Mouse (Mus musculus): ENCODE results near the gene Chsy1. TPM values are rescaled to one million over a fixed set of nuclear protein-coding genes. Genes with fewer than 3 reads are reported as not detected.

Gene Chsy1
- total RNA-seq, 2 experiments from 2014 or later: 15.6 to 17.4 TPM

DNA sequence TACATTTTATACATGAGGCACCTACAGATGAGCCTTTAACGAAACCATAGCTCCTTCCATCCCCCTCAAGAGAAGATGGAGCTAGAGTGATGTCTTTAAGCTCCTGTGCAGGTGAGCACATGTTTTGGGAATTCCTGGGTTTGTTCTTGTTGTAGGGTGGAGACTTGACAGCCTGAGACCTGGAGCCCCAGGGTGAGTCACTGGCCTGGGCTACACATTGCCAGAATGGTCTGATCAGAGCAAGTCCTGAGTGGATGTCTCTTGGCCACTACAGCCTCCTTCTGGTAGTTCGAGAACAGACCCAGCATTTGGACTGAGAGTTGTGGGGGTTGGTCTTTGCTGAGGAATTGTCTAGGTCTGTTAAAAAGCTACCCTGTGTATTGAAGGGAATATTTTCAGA is 92.3 kb downstream of the Chsy1 start:
- DNase-seq (ENCODE audit: low spot score in 2 of 2): no peak

DNA sequence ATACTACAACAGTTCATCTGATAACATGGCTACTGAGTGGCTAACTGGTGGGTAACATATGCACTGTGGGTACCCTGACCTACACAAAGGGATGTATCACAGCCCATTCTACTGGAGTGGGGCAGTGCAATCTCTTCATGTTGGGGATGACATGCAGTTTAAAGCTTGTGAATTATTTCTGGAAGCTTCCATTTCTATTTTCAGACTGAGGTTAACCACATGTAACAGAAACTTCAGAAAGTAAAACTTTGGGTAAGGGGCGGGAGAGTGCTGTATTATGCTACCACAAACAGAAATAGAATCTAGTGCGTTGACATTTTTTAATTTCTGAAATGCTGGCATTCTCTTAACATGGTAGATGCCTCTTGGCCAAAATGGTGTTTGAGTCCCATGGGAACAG is 100.6 kb downstream of the Chsy1 start:
- no peak for DNase-seq (ENCODE audit: low spot score in 2 of 2)

DNA sequence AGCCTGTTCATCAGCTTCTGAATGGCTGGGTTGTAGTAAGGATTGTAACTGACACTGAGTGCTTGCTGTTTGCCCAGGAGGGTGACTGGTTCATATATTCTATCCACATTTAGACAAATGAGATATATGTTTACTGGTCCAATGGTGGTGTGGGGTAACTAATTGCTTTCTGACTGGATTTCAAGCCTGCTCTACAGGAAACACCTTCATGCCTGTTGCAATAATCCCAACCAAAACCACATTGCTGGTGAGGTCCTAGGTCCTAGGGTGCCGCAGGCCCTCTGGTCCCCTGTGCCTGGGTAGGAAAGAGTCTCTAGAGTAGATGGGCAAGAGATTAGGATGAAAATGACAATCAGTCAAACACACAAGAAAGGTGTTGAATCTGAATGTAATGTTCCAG is 103.6 kb downstream of the Chsy1 start:
- DNase-seq (ENCODE audit: low spot score in 2 of 2): no peak

DNA sequence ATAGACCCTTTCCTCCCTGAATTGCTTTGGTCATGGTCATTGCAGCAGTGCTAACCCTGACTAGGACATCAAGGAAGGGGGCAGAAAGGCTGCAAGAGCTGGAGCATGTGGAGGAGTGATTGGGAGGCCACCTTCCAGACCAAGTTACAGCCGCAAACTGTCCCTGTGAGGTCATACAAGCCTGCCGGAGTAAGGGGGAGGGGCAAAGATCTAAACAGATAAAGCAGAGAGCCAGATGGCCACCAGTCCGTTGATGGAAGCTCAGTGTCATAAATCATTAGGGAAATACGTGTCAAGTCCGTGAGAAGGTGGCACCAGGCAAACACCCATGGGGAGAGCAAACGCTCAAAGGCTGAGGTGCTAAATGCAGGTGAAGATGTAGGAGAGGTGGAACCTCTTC is 105.2 kb downstream of the Chsy1 start:
- no peak for DNase-seq (ENCODE audit: low spot score in 2 of 2)

DNA sequence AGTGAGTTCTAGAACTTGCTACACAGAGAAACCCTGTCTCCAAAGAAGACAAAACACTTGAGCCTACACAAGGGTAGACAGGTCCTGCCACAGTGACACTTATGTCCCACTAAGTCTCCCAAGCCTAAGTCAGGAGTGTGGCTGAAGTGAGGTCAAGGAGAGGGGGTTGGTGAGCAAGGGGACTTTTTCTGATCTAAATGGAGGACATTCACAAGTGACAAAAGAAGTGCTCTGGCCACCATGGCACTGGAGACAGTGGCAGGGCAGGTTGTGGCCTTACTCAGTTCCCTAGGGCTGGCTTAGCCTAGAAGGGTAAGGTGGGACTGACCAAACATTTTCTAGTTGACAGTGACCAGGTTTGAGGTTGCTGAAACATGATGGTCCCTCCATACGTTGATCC is 106.6 kb downstream of the Chsy1 start:
- no peak for DNase-seq (ENCODE audit: low spot score in 2 of 2)

DNA sequence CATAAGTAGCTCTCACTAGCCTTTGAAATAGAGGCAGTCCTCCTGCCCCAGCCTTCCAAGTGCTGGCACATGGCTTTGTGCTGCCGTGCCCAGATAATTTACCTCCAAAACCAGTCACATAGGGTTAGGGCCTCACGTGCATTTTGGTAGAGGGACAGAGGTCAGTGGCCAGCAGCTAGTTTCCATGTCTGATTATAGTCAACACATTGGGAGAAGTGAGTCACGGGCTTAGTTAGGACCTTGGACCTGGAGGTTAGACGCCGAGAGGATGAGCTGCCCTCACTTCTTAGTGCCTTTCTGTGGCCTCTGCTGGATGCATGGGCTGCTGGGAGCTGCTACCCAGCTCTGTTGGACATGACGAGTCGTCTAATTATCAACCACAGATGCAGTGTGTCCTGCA is 107.7 kb downstream of the Chsy1 start:
- DNase-seq (ENCODE audit: low spot score in 2 of 2): no peak

DNA sequence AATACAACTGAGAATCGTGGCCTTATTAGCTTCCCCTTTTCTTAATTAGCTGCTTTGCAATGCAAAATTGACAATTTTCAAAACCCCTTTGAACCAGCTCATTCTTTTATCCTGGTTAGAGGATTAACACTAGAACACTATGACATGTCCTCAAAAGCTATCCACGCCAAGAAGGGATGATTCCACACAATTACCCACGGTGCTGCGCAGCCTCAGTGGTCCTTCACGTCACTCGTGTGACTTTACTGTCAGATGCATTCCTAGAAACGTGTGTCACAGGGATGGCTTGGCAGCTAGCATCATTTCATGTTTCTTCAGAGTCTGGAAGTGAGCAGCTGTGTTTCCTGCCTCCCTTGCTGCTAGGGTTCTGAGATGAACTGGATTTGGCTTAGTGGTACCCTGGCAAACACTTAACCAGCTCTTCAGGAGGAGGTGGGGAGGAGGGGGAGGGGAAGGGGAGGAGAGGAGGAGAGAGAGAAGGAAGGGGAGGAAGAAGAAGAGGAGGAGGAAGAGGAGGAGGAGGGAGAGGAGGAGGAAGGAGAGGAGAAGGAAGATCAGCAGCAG is 108.3 kb downstream of the Chsy1 start:
- DNase-seq (ENCODE audit: low spot score in 2 of 2): no peak

DNA sequence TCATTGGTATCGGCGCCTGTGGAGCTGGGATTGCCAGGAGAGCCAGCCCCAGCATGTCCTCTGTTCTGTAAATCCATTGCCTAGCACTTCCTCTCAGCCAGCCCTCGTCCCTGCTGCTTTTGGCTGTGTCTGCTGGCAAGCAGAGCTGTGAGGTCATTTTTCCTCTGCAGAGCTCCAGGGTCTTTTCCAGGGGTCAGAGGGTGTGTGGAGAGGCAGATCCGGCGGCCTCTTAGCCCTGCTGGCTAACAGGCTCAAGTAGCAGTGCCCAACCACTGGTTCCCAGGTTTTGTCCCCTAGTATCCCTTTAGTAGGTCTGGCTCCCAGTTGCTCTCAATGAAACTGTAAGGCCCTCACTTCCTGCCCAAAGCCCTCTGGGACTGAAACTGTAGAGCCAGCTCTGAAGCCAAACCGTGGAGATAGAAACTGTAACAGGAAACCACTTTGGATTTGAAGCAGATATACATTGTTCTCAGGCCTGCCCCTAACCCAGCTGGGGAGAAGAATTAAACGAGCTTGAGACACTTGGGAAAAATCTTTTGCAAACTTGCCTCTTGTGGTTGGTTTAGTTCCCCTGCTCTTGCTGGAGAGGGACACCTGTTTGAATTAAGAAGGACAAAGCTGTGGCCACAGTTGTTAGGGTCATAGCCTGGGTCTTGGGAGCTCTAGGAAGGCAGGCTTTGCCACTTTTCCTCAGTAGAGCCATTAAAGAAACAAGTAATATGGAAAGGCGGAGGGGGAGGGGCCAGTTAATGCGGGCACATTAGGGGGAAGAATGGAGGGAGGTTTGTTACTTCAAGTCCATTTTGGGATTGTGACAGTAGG is 109.1 kb downstream of the Chsy1 start:
- no peak for DNase-seq (ENCODE audit: low spot score in 2 of 2)

DNA sequence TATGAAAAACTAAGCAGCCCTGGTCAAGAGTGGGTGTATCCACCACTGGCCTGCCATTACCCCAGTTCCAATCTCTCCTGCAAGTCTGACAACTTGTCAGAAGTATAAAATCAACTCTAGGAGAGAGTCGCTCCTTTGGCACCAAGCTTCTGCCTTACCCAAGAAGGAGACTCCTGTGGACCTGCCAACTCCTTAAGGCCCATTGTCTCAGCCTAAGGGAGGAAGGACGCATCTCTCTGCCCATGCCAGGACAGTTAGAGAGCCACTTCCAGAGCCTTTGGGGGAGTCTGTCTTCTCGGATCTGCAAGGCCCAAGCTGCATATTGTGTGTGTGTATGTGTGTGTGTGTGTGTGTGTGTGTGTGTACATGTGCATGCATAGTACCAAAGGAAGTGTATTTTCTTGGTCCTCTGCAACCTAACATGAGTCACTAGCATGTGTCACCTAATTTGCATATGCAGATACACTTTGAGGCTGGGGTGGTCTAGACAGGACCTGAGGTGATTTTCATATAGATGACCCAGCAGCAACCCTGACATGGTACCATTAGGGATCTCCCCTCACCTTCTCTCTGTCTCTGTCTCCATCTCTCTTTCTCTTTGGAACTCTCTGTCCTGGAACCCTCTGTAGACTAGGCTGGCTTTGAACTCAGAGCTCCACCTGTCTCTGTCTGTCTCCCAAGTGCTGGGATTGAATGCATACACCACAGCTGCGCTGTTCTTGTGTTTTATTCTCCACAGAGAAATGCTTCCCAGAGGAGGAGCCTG is 109.9 kb downstream of the Chsy1 start:
- DNase-seq (ENCODE audit: low spot score in 2 of 2): no peak

DNA sequence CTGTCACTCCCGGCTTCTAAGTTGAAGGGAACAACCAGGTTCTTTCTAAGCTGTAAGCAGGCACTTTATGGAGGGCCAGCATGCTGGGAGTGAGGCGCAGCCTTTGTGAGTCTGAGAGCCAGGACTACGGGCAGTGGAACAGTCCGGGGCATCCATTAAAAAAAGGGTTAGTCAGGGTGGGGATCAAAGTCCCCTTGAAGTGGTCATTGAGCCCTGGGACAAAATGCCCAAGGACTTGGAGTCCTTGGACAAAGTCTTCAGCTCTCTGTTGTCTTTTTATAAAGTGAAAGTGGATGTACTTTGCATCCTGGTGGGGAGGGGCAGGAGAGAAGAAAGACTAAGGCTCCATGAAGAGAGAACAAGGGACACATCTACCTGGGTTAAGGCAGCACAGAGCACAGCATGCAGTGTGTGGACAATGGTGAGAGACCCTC is 110.5 kb downstream of the Chsy1 start:
- DNase-seq (ENCODE audit: low spot score in 2 of 2): no peak

DNA sequence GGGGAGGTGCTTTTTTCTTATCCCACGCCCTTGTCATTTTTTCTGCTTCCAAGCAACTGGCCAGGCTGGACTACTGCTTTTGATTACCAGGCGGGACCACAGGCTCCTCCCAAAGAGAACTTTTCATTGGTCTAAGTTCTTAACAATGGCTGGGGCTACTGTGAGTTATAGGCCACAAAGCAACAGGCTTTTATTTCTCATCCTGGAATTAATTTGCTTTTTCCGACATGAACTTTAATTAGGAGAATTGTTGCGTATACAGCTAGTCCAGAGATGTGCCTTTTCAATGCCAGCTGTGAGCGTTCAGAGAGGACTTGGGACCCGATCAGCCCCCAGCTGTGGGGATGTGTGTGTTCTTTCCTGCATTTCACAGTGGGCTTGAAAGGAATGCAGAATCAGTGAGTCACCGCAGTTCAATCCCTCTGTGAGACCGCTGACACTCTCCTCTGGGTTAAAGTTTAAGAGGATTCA is 113.3 kb downstream of the Chsy1 start:
- no peak for DNase-seq (ENCODE audit: low spot score in 2 of 2)

Other genes with a start within 250 kb of the Chsy1 start
- gene Pcsk6, start 247.8 kb upstream of the Chsy1 start, total RNA-seq (2021): 10 to 100 TPM in 1 of 2 experiments, 1 to 10 TPM in 1; 8.3 to 11.7 TPM
- gene Gm45213, start 65.9 kb upstream of the Chsy1 start, total RNA-seq (2021): not detected
- gene Snrpa1, start 50.5 kb upstream of the Chsy1 start, total RNA-seq (2021): 10 to 100 TPM; 31.6 to 37.6 TPM
- 10 to 100 TPM; 46.2 to 46.6 TPM for gene Selenos, start 29.9 kb upstream of the Chsy1 start, total RNA-seq (2021)